Mouse (Mus musculus) bone marrow, adult 2 months (tissue): Measurements from ENCODE around the gene Cdk8.

ENCODE experiments used
- CTCF ChIP-seq: fragments of 200-500 bp; IDR thresholded peaks from 2 replicates; pipeline ENCODE4 v1.5.1; 2011; ENCODE audit warnings: low read length, control low read depth; ENCODE audit not compliant: control insufficient read depth, insufficient read depth
- POLR2A ChIP-seq: fragments of 200-500 bp; IDR thresholded peaks from 2 replicates; pipeline ENCODE4 v1.6.1; 2011; ENCODE audit warnings: low read depth, mild to moderate bottlenecking, control low read depth, low read length, borderline replicate concordance; ENCODE audit not compliant: control insufficient read depth

DNA sequence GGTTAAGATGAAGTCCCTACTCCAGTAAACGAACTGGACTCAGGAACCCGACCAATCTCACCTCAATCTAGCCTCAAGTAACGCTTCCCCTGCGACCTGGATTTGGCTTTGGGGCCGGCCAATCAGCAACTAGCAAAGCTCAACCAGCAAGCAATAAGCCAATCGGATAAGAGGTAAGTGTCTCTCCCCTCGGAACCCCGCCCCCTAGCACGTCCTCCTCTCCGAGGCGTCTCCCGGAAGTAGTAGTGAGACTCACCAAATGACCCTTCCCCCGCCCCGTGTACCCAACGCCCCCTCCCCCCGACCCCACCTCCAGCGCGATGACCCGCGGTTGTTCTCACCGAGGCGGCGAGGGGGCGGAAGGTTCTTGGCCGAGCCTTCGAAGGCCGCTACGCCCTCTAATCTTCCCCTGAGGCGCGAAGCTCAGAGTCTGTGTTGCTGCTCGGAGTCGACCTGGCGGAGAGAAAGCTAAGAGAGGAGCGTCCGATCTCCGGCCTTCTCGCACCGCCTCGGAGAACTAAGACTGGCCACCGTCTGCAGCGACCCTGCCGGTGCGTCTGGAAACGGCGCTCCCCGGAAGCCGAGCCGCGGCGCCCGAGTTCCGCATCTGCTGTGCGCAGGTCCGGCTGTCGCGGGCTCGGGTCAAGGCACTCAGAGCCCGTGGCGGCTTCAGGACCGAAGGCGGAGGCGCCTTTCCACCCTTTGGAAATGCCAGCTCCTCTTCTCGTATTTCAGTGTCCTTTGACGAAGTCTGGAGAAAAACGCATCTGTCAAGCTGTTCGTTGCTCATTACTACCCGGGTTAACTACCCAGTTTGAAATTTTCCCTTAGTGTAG lies 9.9 kb upstream of the Cdk8 start, which contains the start of gene Rnf6:
- TF ChIP-seq CTCF (no peak), POLR2A (peak; percentile 79; the same call in 1 of the 2 replicates)
